Mouse (Mus musculus): ENCODE results near the gene Tmbim6.
"Not testable (repeated sequence)": the region's sequence is repeated elsewhere in the genome, so short reads cannot be mapped to it uniquely, and the experiment has no call there.

Gene Tmbim6

GRCm38 (mm10) chr15:99384071-99384470 lies 8.6 kb upstream of the Tmbim6 start:
- no peak for DNase-seq (ENCODE audit: low spot score in 2 of 2)

DNA sequence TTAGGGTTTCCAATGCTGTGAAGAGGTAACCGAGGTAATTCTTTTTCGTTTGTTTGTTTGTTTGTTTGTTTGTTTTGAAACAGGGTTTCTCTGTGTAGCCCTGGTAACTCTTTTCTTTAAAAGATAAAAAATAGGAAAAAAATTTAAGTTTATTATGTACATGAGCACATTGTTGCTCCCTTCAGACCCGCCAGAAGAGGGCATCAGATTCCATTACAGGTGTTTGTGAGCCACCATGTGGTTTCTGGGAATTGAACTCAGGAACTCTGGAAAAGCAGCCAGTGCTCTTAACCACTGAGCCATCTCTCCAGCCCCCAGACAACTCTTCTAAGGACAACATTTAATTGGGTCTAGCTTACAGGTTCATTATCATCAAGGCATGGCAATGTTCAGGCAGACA lies 6.6 kb upstream of the Tmbim6 start:
- not testable (repeated sequence) for DNase-seq (ENCODE audit: low spot score in 2 of 2)

- DNase-seq (ENCODE audit: low spot score in 2 of 2) = no peak
Measured at GRCm38 (mm10) chr15:99386796-99387195, 5.9 kb upstream of the Tmbim6 start.

GRCm38 (mm10) chr15:99387976-99388375 lies 4.7 kb upstream of the Tmbim6 start:
- no peak for DNase-seq (ENCODE audit: low spot score in 2 of 2)

GRCm38 (mm10) chr15:99390472-99391401 lies 1.9 kb upstream of the Tmbim6 start:
- DNase-seq (ENCODE audit: low spot score in 2 of 2) = no peak

DNA sequence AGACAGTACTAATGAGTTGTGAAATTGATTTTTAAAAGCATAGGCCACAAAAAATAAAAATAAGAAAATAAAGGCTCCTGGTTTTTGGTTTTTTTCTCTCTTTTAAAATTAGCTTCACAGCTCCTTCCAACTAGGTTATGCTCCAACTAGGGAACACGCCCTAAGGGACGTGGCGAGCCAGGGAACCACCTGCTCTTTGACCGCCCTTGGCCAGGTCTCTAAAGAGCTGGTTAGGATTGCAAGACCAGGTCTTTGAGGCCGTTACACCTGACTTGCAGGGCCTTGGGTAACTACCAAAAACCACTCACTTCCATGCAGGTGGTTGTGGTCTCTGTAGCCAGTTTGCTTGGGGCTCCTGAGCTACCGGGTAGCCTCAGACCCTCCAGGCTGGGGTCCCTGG lies 707 bp upstream of the Tmbim6 start:
- DNase-seq (ENCODE audit: low spot score in 2 of 2) = no peak

GRCm38 (mm10) chr15:99393386-99394252 lies 937 bp downstream of the Tmbim6 start:
- peak in 1 of 2 experiments; percentile 46 for DNase-seq (ENCODE audit: low spot score in 2 of 2)

DNA sequence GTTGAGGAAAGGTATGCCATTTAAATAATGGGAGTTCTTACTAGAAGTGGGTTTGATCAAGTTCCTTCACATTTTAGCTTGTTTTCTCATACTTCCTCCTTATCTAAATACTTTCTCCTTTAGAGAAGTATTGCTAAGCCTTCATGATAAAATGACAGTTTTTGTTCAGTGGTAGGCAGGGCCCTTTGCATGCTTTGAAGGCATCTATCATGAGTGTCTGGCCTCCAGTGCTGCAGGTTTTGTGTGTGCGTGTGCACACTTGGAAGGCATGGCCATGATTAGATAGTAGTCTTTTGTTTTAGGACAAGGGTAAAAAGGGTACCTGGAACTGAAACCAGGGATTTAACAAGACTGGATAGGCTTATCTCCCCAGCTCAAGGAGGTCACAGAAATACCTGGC lies 3.8 kb downstream of the Tmbim6 start:
- DNase-seq (ENCODE audit: low spot score in 2 of 2) = no peak

- DNase-seq (ENCODE audit: low spot score in 2 of 2) = no peak
Measured at GRCm38 (mm10) chr15:99396875-99397274, 4.2 kb downstream of the Tmbim6 start.

DNA sequence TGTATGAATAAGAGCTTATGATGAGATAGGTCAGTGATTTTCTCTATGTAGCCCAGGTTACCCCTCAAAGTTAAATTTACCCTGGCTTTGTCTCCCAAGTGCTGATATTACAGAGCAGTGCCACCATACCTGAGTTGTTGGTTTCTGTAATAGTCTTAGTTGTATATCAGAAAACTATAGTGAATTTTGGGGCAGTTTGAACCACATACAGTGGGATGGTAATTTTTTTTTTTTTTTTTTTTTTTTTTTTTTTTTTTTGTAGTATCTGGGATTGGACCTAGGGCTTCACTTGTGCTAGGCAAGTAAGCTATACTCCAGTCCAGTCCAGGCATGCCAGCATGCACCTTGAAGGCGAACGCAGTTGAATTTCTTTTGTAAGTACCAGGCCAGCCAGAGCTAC lies 4.9 kb downstream of the Tmbim6 start:
- no peak for DNase-seq (ENCODE audit: low spot score in 2 of 2)

DNA sequence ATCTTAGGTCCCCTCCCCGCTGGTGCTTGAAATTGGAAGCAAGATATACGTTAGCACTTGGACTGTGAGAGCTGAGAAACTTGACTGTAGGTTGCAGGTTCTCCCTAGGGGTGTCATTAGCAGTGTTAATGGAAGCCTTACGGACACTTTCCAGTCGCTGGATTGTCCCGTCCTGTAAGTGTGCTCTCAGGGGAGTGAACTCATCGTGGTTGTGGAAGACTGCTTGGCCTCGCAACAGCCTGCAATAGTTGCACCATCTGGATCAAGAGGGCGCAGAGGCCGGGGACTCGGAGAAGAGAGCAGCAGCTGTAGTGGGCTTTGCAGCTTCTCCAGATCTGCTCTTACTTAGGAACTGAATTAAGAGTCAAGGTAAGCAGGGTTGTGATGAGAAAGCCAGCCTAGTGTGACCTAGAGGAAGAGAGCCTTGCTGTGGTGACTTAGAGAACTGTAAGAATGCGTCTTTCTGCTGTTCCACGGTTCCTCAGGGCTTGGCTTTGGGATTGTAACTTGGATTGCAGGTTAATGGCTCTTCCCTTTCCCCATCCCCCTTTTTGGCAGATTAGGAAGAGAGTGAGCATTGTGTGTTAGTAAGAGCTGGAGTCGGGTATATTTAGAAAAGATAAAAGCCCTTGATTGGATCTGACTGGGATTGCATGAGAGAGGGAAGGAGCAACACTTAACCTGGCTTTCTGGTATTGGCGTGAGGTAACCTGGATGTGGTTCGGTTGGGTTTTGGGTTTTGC lies 7.0 kb downstream of the Tmbim6 start:
- no peak for DNase-seq (ENCODE audit: low spot score in 2 of 2)

DNA sequence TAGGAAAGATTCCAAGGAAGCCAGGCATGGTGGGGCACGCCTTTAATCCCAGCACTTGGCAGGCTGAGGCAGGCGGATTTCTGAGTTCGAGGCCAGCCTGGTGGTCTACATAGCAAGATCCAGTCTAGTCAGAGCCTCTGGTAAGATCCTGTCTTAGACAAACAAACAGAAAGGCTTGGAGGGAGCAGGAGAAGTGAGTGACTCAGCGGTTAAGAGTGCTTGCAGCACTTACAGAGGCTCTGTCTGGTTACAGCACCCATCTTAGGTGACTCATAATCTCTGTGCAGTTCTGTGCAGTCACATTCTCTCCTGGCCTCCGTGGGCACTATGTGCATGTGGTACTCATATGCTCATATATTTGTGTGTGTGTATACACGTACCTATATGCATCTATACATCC lies 7.9 kb downstream of the Tmbim6 start:
- DNase-seq (ENCODE audit: low spot score in 2 of 2) = no peak

DNA sequence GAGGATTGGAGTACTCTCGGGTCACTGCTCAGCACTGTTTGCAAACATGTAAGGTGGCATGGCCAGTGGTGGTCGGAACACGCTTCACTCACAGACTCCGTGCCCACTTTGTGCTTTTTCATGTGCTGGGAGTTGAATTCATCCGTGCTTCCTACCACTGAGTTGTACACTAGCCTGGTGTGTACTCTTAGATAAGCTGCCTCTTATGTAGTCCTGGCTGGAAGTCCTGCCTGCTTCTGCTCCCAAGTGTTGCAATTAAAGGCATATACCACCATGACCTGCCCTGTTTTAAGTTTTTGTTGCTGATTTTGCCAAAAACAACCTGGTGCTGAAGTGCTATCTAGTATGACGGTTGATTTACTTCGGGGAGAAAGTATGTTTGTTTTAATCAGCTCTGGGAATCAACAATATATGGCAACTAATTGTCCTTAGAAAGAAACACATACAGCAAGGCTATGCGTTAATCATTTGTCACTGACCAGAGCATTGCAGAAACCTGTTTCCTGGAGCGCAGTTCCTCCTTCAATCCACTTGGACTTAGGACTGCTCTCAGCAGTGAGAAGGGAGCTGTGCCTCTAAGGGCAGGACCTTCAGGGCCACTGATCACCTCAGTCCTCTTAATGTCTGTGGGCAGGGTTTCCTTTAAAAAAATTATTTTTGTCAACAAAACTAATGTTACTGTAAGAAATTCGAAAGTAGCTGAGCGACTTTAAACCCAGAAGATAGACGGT lies 10.6 kb downstream of the Tmbim6 start:
- no peak for DNase-seq (ENCODE audit: low spot score in 2 of 2)

DNA sequence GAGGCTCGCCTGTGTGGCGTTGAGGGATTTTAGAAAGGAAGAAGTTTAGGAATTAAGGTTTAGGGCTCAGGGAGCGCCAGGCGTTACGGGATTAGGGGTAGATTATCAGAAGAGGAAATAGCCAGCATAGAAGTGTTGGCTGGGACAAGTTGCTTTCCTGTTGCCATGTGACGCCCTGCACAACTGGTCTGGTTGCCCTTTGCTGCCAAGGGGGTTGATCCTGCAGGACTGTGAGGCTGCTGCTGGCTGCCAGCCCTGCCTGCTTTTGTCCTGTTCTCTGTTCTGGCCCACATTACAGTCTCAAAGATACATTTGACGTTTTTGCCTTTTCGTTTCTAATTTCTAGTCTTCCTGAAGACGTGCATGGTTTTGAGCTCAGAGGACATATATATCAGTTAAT lies 12.5 kb downstream of the Tmbim6 start:
- DNase-seq (ENCODE audit: low spot score in 2 of 2) = no peak

- DNase-seq (ENCODE audit: low spot score in 2 of 2) = no peak
Measured at GRCm38 (mm10) chr15:99406986-99407570, 14.4 kb downstream of the Tmbim6 start.

DNA sequence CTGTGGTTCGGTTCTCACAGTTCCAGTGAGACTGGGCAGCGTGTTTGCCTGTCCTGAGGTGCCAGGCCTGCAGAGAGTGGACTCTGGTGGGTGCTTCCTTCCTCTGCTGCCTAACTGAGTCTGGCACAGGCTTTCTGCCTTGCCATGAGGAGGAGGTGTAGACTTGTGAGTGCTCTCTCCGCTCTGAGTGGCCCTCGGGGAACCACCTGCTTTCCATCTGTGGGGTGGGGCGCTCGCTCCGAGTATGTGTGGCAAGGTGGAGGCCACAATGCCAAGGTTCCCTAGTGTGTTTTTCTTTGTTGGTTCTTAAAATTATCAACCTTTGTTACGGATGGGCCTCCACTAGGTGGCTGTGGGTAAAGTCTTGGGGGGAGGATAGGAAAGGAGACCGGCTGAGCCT lies 16.2 kb downstream of the Tmbim6 start:
- no peak for DNase-seq (ENCODE audit: low spot score in 2 of 2)

- no peak for DNase-seq (ENCODE audit: low spot score in 2 of 2)
Measured at GRCm38 (mm10) chr15:99411747-99412146, 19.1 kb downstream of the Tmbim6 start.

DNA sequence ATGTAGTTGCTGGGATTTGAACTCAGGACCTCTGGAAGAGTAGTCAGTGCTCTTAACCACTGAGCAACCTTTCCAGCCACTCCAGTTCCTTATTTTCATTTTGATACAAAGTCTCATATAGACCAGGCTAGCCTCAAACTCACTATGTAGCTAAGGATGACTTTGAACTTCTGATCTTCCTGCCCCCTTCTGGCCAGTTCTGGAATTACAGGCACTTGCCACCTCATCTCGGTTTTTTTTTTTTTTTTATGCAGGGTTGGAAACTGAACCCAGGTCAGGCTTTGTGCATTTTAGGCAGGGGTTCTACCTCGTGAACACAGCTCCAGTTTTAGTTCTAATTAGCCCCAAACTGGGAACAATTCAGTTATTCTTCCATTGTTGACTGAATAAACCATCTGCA lies 23.1 kb downstream of the Tmbim6 start:
- no peak for DNase-seq (ENCODE audit: low spot score in 2 of 2)

GRCm38 (mm10) chr15:99416348-99416882 lies 23.7 kb downstream of the Tmbim6 start:
- peak in 1 of 2 experiments; percentile 81 for DNase-seq (ENCODE audit: low spot score in 2 of 2)

DNA sequence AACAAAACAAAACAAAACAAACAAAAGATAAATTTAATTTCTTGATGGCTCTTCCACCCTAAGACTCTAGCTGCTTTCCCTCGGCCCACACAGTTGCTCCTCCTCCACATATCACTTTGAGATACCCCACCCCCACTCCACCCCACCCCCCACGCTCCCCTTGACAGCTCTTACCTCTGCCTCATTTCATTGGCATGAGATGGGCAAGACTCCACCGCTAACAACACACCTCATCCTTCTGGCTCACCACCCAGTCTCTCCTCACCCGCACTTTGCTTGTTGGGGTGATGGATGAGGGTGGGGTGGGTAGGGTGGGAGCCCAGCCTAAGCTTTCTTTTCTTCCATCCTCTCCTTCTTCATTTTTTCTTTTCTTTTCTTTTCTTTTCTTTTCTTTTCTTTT lies 24.3 kb downstream of the Tmbim6 start:
- DNase-seq (ENCODE audit: low spot score in 2 of 2) = no peak
